Mouse (Mus musculus): Measurements from ENCODE around the gene Clstn3. TPM values are rescaled to one million over a fixed set of nuclear protein-coding genes. Genes with fewer than 3 reads are reported as not detected.
A peak's percentile ranks its signal among the peaks of the same experiment; 100 is the strongest.
"Not testable (repeated sequence)": the region's sequence is repeated elsewhere in the genome, so short reads cannot be mapped to it uniquely, and the experiment has no call there.

Clstn3 gene
- polyA plus RNA-seq, 1 experiment = 280 TPM

DNA sequence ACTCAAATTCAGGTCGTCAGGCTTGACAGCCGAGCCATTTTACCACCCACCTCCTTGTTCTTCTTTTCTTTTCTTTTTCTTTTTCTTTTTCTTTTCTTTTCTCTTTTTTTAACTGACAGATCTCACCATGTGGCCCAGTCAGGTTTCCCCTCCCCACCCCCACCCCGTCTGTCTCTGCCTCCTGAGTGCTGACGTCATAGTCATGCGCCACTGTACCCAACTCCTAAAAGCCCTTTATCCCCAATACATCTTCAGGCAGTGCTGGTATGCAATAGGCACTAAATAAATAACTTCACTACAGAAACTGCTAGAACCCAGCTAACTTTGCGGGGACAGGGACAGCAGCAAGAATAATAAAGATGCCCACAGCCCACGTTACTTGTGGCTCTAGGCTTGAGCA is 28.3 kb downstream of the Clstn3 start:
- no peak for TF ChIP-seq POLR2A (IDR thresholded peaks at IDR 0.05; ENCODE audit: extremely low read depth, insufficient read depth, low read length)
- no peak for TF ChIP-seq CTCF (IDR thresholded peaks at IDR 0.05; ENCODE audit: extremely low read depth, insufficient read depth, low read length)

GRCm38 (mm10) chr6:124435173-124435572 is 29.4 kb downstream of the Clstn3 start:
- H3K27ac ChIP-seq (ENCODE audit: insufficient read depth, low read length) = no peak overlapping the region
- H3K4me1 ChIP-seq (ENCODE audit: control insufficient read depth, insufficient read depth, low read length) = no peaks in the 10 kb centered on the region
- no peak overlapping the region for H3K4me3 ChIP-seq (ENCODE audit: insufficient read depth, low read length)
- TF ChIP-seq POLR2A (IDR thresholded peaks at IDR 0.05; ENCODE audit: extremely low read depth, insufficient read depth, low read length) = no peak
- no peak for TF ChIP-seq CTCF (IDR thresholded peaks at IDR 0.05; ENCODE audit: extremely low read depth, insufficient read depth, low read length)

More for the DNA sequence above, 28.3 kb downstream of the Clstn3 start:
- Histone ChIP-seq H3K4me3 (ENCODE audit: insufficient read depth, low read length) (no peak overlapping the region), H3K4me1 (ENCODE audit: control insufficient read depth, insufficient read depth, low read length) (no peaks in the 10 kb centered on the region), H3K27ac (ENCODE audit: insufficient read depth, low read length) (no peak overlapping the region)

- H3K27ac ChIP-seq (ENCODE audit: insufficient read depth, low read length) = no peak overlapping the region
- no peak for TF ChIP-seq POLR2A (IDR thresholded peaks at IDR 0.05; ENCODE audit: extremely low read depth, insufficient read depth, low read length)
- TF ChIP-seq CTCF (IDR thresholded peaks at IDR 0.05; ENCODE audit: extremely low read depth, insufficient read depth, low read length) = no peak
- no peaks in the 10 kb centered on the region; the same call in 1 of the 2 replicates for H3K4me1 ChIP-seq (ENCODE audit: control insufficient read depth, insufficient read depth, low read length)
- H3K4me3 ChIP-seq (ENCODE audit: insufficient read depth, low read length) = no peak overlapping the region
Measured at GRCm38 (mm10) chr6:124433688-124434324, 30.8 kb downstream of the Clstn3 start.

DNA sequence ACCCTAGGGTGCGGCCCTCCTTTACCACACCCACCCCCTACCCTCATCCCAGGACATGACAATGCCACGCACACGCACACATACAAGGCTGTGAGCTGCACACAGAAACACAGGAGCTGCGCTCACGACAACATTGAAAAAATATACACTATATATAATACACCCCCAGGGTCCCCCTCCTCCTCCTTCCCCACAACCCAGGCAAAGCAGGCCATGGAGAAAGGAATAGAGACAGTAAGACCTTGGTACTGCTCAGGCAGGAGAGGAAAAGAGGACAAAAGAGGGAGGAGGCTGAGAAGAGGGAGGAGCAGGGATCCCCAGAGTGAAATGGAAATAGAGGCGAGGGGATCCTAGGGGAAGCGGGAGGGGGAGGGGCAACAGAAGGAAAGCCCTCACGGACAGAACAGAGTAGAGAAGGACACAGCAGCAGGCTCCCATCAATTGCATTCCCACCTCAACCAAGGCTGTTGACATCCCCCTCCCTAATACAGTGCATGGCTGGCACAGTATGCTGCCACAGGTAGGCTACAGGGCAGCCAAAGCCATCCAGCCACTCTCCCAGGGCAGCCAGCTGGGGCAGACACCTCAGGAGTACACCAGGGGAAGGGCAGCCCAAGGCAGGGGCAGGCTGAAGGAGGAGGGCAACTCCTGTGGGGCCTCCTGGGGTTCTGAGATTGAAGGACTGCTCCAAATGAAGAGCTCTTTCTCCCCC is 33.7 kb downstream of the Clstn3 start:
- Histone ChIP-seq H3K4me3 (ENCODE audit: insufficient read depth, low read length) (no peak overlapping the region), H3K27ac (ENCODE audit: insufficient read depth, low read length) (no peak overlapping the region), H3K4me1 (ENCODE audit: control insufficient read depth, insufficient read depth, low read length) (peaks cover 8% of the 10 kb centered on the region)
- TF ChIP-seq POLR2A (IDR thresholded peaks at IDR 0.05; ENCODE audit: extremely low read depth, insufficient read depth, low read length) = no peak
- no peak for TF ChIP-seq CTCF (IDR thresholded peaks at IDR 0.05; ENCODE audit: extremely low read depth, insufficient read depth, low read length)

DNA sequence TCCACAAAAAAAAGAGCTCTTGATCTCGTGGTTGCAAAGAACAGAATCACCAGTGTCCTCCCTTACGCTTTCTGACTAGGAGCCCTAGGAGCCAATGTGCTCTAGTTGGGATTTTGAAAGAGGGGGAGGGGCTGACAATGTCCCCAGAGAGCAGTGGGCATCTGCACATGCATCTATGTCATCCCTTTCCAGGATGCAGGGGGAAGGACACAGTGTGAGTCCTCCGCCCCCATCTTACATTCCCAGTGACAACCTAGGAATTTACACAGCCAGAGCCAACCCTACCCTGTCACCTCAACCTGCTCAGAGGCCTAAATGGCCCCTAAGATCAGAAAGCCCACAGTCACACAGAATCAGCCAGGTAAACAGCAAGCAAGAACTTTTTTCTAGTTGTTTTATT is 34.2 kb downstream of the Clstn3 start:
- no peak overlapping the region for H3K27ac ChIP-seq (ENCODE audit: insufficient read depth, low read length)
- peaks cover 8% of the 10 kb centered on the region for H3K4me1 ChIP-seq (ENCODE audit: control insufficient read depth, insufficient read depth, low read length)
- TF ChIP-seq POLR2A (IDR thresholded peaks at IDR 0.05; ENCODE audit: extremely low read depth, insufficient read depth, low read length) = no peak
- TF ChIP-seq CTCF (IDR thresholded peaks at IDR 0.05; ENCODE audit: extremely low read depth, insufficient read depth, low read length) = no peak
- H3K4me3 ChIP-seq (ENCODE audit: insufficient read depth, low read length) = no peak overlapping the region

DNA sequence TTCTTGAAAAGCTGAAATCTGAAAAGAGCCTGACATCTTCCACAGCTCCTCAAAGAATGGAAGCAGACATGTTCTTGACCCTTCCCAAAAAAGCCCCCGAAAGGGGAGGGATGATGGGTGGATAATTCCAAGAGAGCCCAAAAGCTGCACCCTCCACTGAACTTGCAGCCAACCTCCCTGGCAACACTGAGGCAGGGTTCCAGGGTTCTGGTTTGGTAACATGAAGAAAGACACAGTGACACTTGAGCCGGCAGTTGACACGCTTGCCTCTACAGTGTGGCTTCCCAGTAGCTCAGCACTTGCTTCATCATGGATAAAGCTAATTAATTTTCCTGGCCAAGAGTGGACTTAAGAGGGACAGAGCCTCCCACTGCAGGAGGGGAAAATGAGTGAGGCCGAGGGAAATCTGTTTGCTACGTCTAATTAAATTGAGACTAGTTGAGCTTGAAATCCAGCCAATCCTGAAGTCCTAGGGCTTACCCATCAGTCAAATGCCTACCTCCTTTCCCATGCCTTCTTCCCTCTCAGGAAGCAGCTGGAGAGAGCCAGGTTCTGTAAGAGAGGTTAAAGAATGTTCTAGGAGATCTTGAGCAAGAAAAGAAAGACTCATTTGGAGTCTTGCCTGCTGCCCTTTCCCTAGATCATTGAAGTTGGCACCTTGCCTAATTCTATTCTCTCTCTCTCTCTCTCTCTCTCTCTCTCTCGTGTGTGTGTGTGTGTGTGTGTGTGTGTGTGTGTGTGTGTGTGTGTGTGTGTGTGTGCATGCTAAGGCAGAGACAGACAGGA is 36.6 kb downstream of the Clstn3 start:
- peak overlapping the region; percentile 6 for H3K27ac ChIP-seq (ENCODE audit: insufficient read depth, low read length)
- H3K4me3 ChIP-seq (ENCODE audit: insufficient read depth, low read length) = no peak overlapping the region
- no peak for TF ChIP-seq CTCF (IDR thresholded peaks at IDR 0.05; ENCODE audit: extremely low read depth, insufficient read depth, low read length)
- TF ChIP-seq POLR2A (IDR thresholded peaks at IDR 0.05; ENCODE audit: extremely low read depth, insufficient read depth, low read length) = no peak
- H3K4me1 ChIP-seq (ENCODE audit: control insufficient read depth, insufficient read depth, low read length) = peaks cover 8% of the 10 kb centered on the region

DNA sequence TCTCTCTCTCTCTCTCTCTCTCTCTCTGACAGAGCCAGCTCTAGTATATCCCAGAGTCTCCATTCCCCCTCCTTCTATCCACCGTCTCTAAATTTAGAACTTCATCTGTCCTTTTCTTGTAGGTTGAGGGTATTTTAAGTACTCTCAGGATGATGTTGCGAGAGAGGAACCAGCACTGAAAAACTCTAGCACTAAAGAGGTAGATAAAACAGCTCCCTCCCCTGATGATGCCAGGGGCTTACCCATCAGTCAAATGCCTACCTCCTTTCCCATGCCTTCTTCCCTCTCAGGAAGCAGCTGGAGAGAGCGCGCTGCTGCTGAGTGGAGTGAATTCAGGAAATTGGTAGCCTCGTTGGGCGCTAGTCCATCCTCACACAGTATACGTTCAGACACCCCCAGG is 37.3 kb downstream of the Clstn3 start:
- TF ChIP-seq CTCF (IDR thresholded peaks at IDR 0.05; ENCODE audit: extremely low read depth, insufficient read depth, low read length) (no peak), POLR2A (IDR thresholded peaks at IDR 0.05; ENCODE audit: extremely low read depth, insufficient read depth, low read length) (no peak)
- peaks cover 8% of the 10 kb centered on the region for H3K4me1 ChIP-seq (ENCODE audit: control insufficient read depth, insufficient read depth, low read length)
- H3K27ac ChIP-seq (ENCODE audit: insufficient read depth, low read length) = peak overlapping the region; percentile 6; the same call in 1 of the 2 replicates
- no peak overlapping the region for H3K4me3 ChIP-seq (ENCODE audit: insufficient read depth, low read length)

DNA sequence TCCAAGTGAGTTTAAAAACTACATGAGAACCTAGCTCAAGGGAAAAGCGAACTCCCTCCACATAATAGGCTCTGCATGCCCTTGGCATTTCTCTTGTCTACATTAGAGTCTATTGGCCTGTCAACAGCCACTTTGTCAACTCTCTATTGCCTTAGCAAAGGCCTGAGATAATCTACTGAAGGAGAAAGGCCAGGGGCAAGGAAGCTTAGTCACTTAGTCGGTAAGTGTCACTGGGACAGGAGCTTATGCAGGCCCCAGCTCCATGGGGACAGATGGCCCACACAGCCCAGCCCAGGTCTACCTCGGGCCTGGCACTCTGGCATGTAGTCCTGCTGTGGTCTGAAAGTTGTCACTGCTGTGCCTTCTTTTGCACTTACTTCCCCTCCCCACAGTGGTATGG is 38.0 kb downstream of the Clstn3 start:
- H3K4me3 ChIP-seq (ENCODE audit: insufficient read depth, low read length) = no peak overlapping the region
- no peak for TF ChIP-seq POLR2A (IDR thresholded peaks at IDR 0.05; ENCODE audit: extremely low read depth, insufficient read depth, low read length)
- no peak for TF ChIP-seq CTCF (IDR thresholded peaks at IDR 0.05; ENCODE audit: extremely low read depth, insufficient read depth, low read length)
- peak overlapping the region; percentile 41; the same call in 1 of the 2 replicates for H3K27ac ChIP-seq (ENCODE audit: insufficient read depth, low read length)
- peaks cover 8% of the 10 kb centered on the region for H3K4me1 ChIP-seq (ENCODE audit: control insufficient read depth, insufficient read depth, low read length)

DNA sequence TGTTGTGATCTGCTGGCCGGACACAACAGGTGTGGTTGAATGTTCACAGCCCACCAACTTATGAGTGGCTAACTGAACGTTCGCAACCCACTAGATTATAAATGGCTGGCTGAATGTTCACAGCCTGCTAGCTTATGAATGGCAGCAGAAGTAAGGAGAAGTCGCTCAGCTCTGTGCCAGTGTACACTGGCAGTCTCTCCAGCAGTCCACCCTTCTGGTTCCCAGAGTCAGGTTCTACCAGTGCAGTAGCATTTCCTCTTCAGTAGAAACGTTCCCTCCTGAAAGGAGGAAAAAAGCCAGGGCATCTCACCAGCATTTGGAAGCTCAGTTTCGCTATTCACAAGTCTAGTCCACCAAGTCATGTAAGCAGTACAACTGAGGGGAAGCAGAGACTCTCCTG is 39.1 kb downstream of the Clstn3 start:
- Histone ChIP-seq H3K4me3 (ENCODE audit: insufficient read depth, low read length) (no peak overlapping the region), H3K27ac (ENCODE audit: insufficient read depth, low read length) (no peak overlapping the region), H3K4me1 (ENCODE audit: control insufficient read depth, insufficient read depth, low read length) (peaks cover 8% of the 10 kb centered on the region)
- TF ChIP-seq POLR2A (IDR thresholded peaks at IDR 0.05; ENCODE audit: extremely low read depth, insufficient read depth, low read length) (no peak), CTCF (IDR thresholded peaks at IDR 0.05; ENCODE audit: extremely low read depth, insufficient read depth, low read length) (no peak)

GRCm38 (mm10) chr6:124425042-124425441 is 39.6 kb downstream of the Clstn3 start:
- H3K4me1 ChIP-seq (ENCODE audit: control insufficient read depth, insufficient read depth, low read length); H3K27ac ChIP-seq (ENCODE audit: insufficient read depth, low read length); H3K4me3 ChIP-seq (ENCODE audit: insufficient read depth, low read length): not testable (repeated sequence)

Measured in cortical plate, adult 2 months (tissue).